Mouse (Mus musculus) CH12.LX (cell line): ENCODE measurements at regions not wholly inside any gene's neighbourhood (a gene's known extent, or its start where the extent isn't known, plus 50 kb on each side); places are given as distances from the start of the nearest gene placed in this dataset.

Experiments
- DNase-seq: peaks from one replicate; pipeline ENCODE4 v3.0.0-alpha.2; 2013; ENCODE audit errors: extremely low read depth
- H3K27ac ChIP-seq: 2 replicates; pipeline ENCODE4 v1.5.1; 2012; ENCODE audit warnings: low read depth, mild to moderate bottlenecking, control low read depth, moderate library complexity; ENCODE audit not compliant: insufficient read depth
- H3K27me3 ChIP-seq: replicated peaks from 2 replicates; pipeline ENCODE3; 2012; ENCODE audit warnings: inconsistent platforms
- H3K36me3 ChIP-seq, 2 experiments: replicated peaks in 1 of 2; 2 replicates each; pipeline versions ENCODE3 to v1.6.1; 2012; ENCODE audit warnings: inconsistent platforms in 1 of 2, low read length in 1 of 2, mild to moderate bottlenecking in 1 of 2, mixed read lengths in 1 of 2, moderate library complexity in 1 of 2; ENCODE audit not compliant: control insufficient read depth in 1 of 2, insufficient read depth in 1 of 2
- H3K4me1 ChIP-seq, 2 experiments: 2 replicates each; pipeline ENCODE4 v1.6.1; 2012; ENCODE audit warnings: inconsistent platforms in 1 of 2, moderate library complexity in 1 of 2; ENCODE audit not compliant: insufficient read depth in 2 of 2, control insufficient read depth in 1 of 2
- H3K4me2 ChIP-seq: 2 replicates; pipeline ENCODE4 v1.6.1; 2012; ENCODE audit warnings: low read depth, mild to moderate bottlenecking, control low read depth; ENCODE audit not compliant: poor library complexity, insufficient read depth, severe bottlenecking
- H3K4me3 ChIP-seq, 3 experiments: fragments of 150-350 bp in 1 of 3; sonication (generic) in 1 of 3; replicated peaks in 1 of 3; 2 replicates each; pipeline versions ENCODE3 to v1.5.1; 2011 to 2012; ENCODE audit warnings: low read depth in 2 of 3, low read length in 2 of 3, mild to moderate bottlenecking in 2 of 3, moderate library complexity in 2 of 3, control low read depth in 1 of 3, improper control_type of control experiment in 1 of 3, inconsistent platforms in 1 of 3, mixed read lengths in 1 of 3; ENCODE audit not compliant: poor library complexity in 1 of 3
- H3K79me2 ChIP-seq: replicated peaks from 2 replicates; pipeline ENCODE4 v1.6.1; 2012; ENCODE audit warnings: mild to moderate bottlenecking, moderate library complexity; ENCODE audit not compliant: control insufficient read depth, poor library complexity, insufficient read depth, severe bottlenecking; ENCODE audit errors: extremely low read depth
- H3K9ac ChIP-seq: 2 replicates; pipeline ENCODE4 v1.6.1; 2012; ENCODE audit warnings: low read depth, mild to moderate bottlenecking, control low read depth, moderate library complexity; ENCODE audit not compliant: insufficient read depth
- H3K9me3 ChIP-seq: replicated peaks from 2 replicates; pipeline ENCODE3; 2012; ENCODE audit warnings: low read length, inconsistent platforms, mixed read lengths
- CTCF ChIP-seq, 2 experiments: IDR thresholded peaks in 1 of 2; conservative IDR thresholded peaks in 1 of 2; 2 replicates each; pipeline ENCODE4 v1.5.1; 2011 to 2012; ENCODE audit warnings: low read depth in 2 of 2, low read length in 2 of 2, improper control_type of control experiment in 1 of 2, inconsistent platforms in 1 of 2, mild to moderate bottlenecking in 1 of 2, moderate library complexity in 1 of 2
- EP300 ChIP-seq: IDR thresholded peaks from 2 replicates; pipeline ENCODE4 v1.6.1; 2011; ENCODE audit warnings: low read length, improper control_type of control experiment
- ETS1 ChIP-seq: conservative IDR thresholded peaks from 2 replicates; pipeline ENCODE4 v1.6.1; 2012; ENCODE audit warnings: low read depth, mild to moderate bottlenecking, inconsistent platforms, low read length, improper control_type of control experiment, moderate library complexity
- JUN ChIP-seq: IDR thresholded peaks from 2 replicates; pipeline ENCODE4 v1.6.1; 2011; ENCODE audit warnings: low read depth, mild to moderate bottlenecking, low read length, improper control_type of control experiment, moderate library complexity; ENCODE audit not compliant: insufficient read depth
- MAFK ChIP-seq: IDR thresholded peaks from 2 replicates; pipeline ENCODE4 v1.6.1; 2011; ENCODE audit warnings: low read length, improper control_type of control experiment; ENCODE audit not compliant: insufficient replicate concordance
- MAX ChIP-seq: IDR thresholded peaks from 2 replicates; pipeline ENCODE4 v1.6.1; 2011; ENCODE audit warnings: low read length, improper control_type of control experiment
- MAZ ChIP-seq: IDR thresholded peaks from 2 replicates; pipeline ENCODE4 v1.6.1; 2012; ENCODE audit warnings: low read depth, mild to moderate bottlenecking, inconsistent platforms, low read length, improper control_type of control experiment, moderate library complexity
- MYC ChIP-seq: IDR thresholded peaks from 2 replicates; pipeline ENCODE4 v1.6.1; 2011; ENCODE audit warnings: low read depth, mild to moderate bottlenecking, improper control_type of control experiment, low read length
- NELFE ChIP-seq: IDR thresholded peaks from 2 replicates; pipeline ENCODE4 v1.6.1; 2011; ENCODE audit warnings: low read depth, low read length, improper control_type of control experiment
- RAD21 ChIP-seq: IDR thresholded peaks from 2 replicates; pipeline ENCODE4 v1.6.1; 2011; ENCODE audit warnings: low read depth, mild to moderate bottlenecking, low read length, improper control_type of control experiment, moderate library complexity
- RCOR1 ChIP-seq: conservative IDR thresholded peaks from 2 replicates; pipeline ENCODE4 v1.6.1; 2012; ENCODE audit warnings: low read depth, mild to moderate bottlenecking, inconsistent platforms, low read length, improper control_type of control experiment
- SMC3 ChIP-seq: IDR thresholded peaks from 2 replicates; pipeline ENCODE4 v1.6.1; 2011; ENCODE audit warnings: low read depth, low read length, improper control_type of control experiment
- TBP ChIP-seq: conservative IDR thresholded peaks from 2 replicates; pipeline ENCODE4 v1.6.1; 2011; ENCODE audit warnings: low read depth, low read length, improper control_type of control experiment
- TCF12 ChIP-seq: IDR thresholded peaks from 2 replicates; pipeline ENCODE4 v1.6.1; 2014; ENCODE audit warnings: low read depth, mild to moderate bottlenecking, inconsistent platforms, low read length, improper control_type of control experiment
- USF1 ChIP-seq: IDR thresholded peaks from 2 replicates; pipeline ENCODE4 v1.6.1; 2014; ENCODE audit warnings: low read depth, mild to moderate bottlenecking, inconsistent platforms, low read length, improper control_type of control experiment
- dilution Hi-C: fragments of 300-500 bp; cut with MboI; formaldehyde crosslinking; loops from 2 replicates; pipeline ENCODE4 v1.14.3; 2020; ENCODE audit warnings: low sequenced_read_pairs; ENCODE audit not compliant: extremely low pct_unique_long_range_greater_than_20kb, extremely low pct_ligation_motif_present
- in situ Hi-C: fragments of 300-500 bp; cut with MboI; formaldehyde crosslinking; loops from 3 replicates; pipeline ENCODE4 v1.14.3; 2019; ENCODE audit warnings: low sequenced_read_pairs, low pct_ligation_motif_present, low pct_unique_long_range_greater_than_20kb, mixed read lengths

- no peaks in the 10 kb centered on the region for H3K27me3 ChIP-seq
- no peak for DNase-seq
- H3K9me3 ChIP-seq, result no peaks in the 10 kb centered on the region
- H3K9ac ChIP-seq, result no peak overlapping the region
- H3K79me2 ChIP-seq, result no peaks in the 10 kb centered on the region
- dilution Hi-C loops (no loop called here), in situ Hi-C loops (loop anchor here (10.0 kb wide), 1 partner anchor 362 kb away; no protein-coding TSS in a partner anchor)
- no peaks in the 10 kb centered on the region for H3K36me3 ChIP-seq
- no peak overlapping the region for H3K27ac ChIP-seq
- H3K4me3 ChIP-seq, result no peak overlapping the region
- no peak overlapping the region for H3K4me2 ChIP-seq
- no peaks in the 10 kb centered on the region for H3K4me1 ChIP-seq
- no peak for TF ChIP-seq RCOR1
- no peak for TF ChIP-seq USF1
Measured at GRCm38 (mm10) chr3:38243209-38243608, 241.4 kb downstream of the Ankrd50 start.

GRCm38 (mm10) chr3:38237616-38238015 lies 247.0 kb downstream of the Ankrd50 start:
- H3K9ac ChIP-seq, result no peak overlapping the region
- peak overlapping the region; percentile 72 for H3K4me2 ChIP-seq
- no peak for TF ChIP-seq MYC
- no peak for TF ChIP-seq NELFE
- TF ChIP-seq MAFK, result no peak
- TF ChIP-seq MAZ, result no peak
- no peak for TF ChIP-seq TBP
- no peak for TF ChIP-seq ETS1
- H3K79me2 ChIP-seq, result no peaks in the 10 kb centered on the region
- H3K36me3 ChIP-seq, result no peaks in the 10 kb centered on the region
- dilution Hi-C loops, result no loop called here
- in situ Hi-C loops, result no loop called here
- peaks cover 5 to 29% of the 10 kb centered on the region in 2 experiments for H3K4me1 ChIP-seq
- H3K9me3 ChIP-seq, result no peaks in the 10 kb centered on the region
- no peak overlapping the region for H3K27ac ChIP-seq
- no peak overlapping the region for H3K4me3 ChIP-seq
- no peaks in the 10 kb centered on the region for H3K27me3 ChIP-seq
- DNase-seq, result peak; percentile 17

DNA sequence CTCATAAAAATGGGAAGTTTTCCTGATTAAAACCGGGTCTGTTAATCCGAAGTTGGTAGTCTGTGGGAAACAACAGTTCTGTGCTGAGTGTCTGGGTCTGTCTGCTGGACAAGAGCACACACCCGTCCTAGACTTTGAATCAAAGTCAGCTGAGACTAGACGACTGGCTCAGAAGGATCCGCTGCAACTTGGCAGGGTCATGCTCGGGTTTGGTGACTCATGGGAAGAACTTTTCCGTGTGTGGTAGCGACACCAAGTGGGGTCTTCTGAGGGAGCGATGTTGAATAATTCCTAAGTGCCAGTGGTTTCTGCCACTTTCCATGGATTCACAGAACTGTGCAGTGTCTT lies 248.9 kb downstream of the Ankrd50 start:
- H3K27me3 ChIP-seq, result no peaks in the 10 kb centered on the region
- in situ Hi-C loops, result no loop called here
- H3K4me2 ChIP-seq, result peak overlapping the region; percentile 92
- no peaks in the 10 kb centered on the region for H3K9me3 ChIP-seq
- peak overlapping the region; percentile 35 for H3K9ac ChIP-seq
- H3K36me3 ChIP-seq, result no peaks in the 10 kb centered on the region
- no peaks in the 10 kb centered on the region for H3K79me2 ChIP-seq
- peaks cover 5 to 29% of the 10 kb centered on the region in 2 experiments for H3K4me1 ChIP-seq
- peak overlapping the region; percentile 54 to 59 (median 55) for H3K4me3 ChIP-seq
- H3K27ac ChIP-seq, result no peak overlapping the region
- peak; percentile 59 for DNase-seq
- TF ChIP-seq RAD21, result peak; percentile 36
- no peak for TF ChIP-seq EP300
- TF ChIP-seq JUN, result no peak
- TF ChIP-seq MAX, result 0 out of 2 replicates have a peak, but pooled peaks have one; percentile 12
- peak; percentile 13; the same call in 1 of the 2 replicates for TF ChIP-seq SMC3
- peak in 1 of 2 experiments; percentile 55; a peak in 2 of 4 replicates for TF ChIP-seq CTCF (conservative IDR thresholded peaks at IDR 0.05 in 1 of 2, IDR thresholded peaks at IDR 0.05 in 1 of 2; ENCODE audit: low read depth in 2 of 2, low read length in 2 of 2)
- 0 out of 2 replicates have a peak, but pooled peaks have one; percentile 7 for TF ChIP-seq TCF12
- dilution Hi-C loops, result no loop called here
